Mouse (Mus musculus) kidney, embryonic 15.5 days (tissue): ENCODE results near the gene Txk. TPM values are rescaled to one million over a fixed set of nuclear protein-coding genes. Genes with fewer than 3 reads are reported as not detected.

Experiments used
- ATAC-seq: fragments of 200-750 bp; cut with Nextera tagmentation; replicated peaks from 2 replicates; pipeline ENCODE4 v1.8.0; 2017; ENCODE audit warnings: moderate TSS enrichment; ENCODE audit not compliant: low FRiP score
- H3K27ac ChIP-seq: fragments of 300-500 bp; sonication (generic); 2 replicates; pipeline ENCODE4 v1.5.1; 2015; ENCODE audit warnings: mild to moderate bottlenecking, inconsistent platforms
- H3K27me3 ChIP-seq: fragments of 300-500 bp; sonication (generic); 2 replicates; pipeline ENCODE4 v1.6.1; 2015; ENCODE audit warnings: inconsistent platforms
- H3K36me3 ChIP-seq: fragments of 300-500 bp; sonication (generic); 2 replicates; pipeline ENCODE4 v1.6.1; 2015; ENCODE audit warnings: inconsistent platforms
- H3K4me1 ChIP-seq: fragments of 300-500 bp; sonication (generic); 2 replicates; pipeline ENCODE4 v1.6.1; 2015; ENCODE audit warnings: inconsistent platforms
- H3K4me2 ChIP-seq: fragments of 300-500 bp; sonication (generic); 2 replicates; pipeline ENCODE4 v1.6.1; 2015; ENCODE audit warnings: moderate library complexity, mild to moderate bottlenecking, inconsistent platforms
- H3K4me3 ChIP-seq: fragments of 300-500 bp; sonication (generic); replicated peaks from 2 replicates; pipeline ENCODE4 v1.5.1; 2015; ENCODE audit warnings: mild to moderate bottlenecking, inconsistent platforms
- H3K9ac ChIP-seq: fragments of 300-500 bp; sonication (generic); 2 replicates; pipeline ENCODE4 v1.6.1; 2015; ENCODE audit warnings: mild to moderate bottlenecking, inconsistent platforms
- H3K9me3 ChIP-seq: fragments of 300-500 bp; sonication (generic); replicated peaks from 2 replicates; pipeline ENCODE4 v1.6.1; 2016; ENCODE audit warnings: inconsistent platforms
- WGBS: fragments of 180-500 bp; shearing (Covaris S2); methylation state at CpG from one replicate; pipeline ENCODE4 v1.1.7; 2015; ENCODE audit warnings: mixed read lengths; 5-methylcytosine and 5-hydroxymethylcytosine counted together
- polyA plus RNA-seq: library from polyadenylated mRNA; unstranded; fragments of >200 nt; fragmentation: Nextera tagmentation; extraction: Ambion mirVana; gene quantifications from 2 replicates; pipeline ENCODE4 v1.2.1, GENCODE M21; 2015

The Txk gene
- polyA plus RNA-seq, 1 experiment from 2014 or later: 0.10 TPM

- Histone ChIP-seq H3K4me2 (no peak overlapping the region), H3K4me3 (no peak overlapping the region), H3K9me3 (no peaks in the 10 kb centered on the region), H3K36me3 (no peaks in the 10 kb centered on the region), H3K9ac (no peak overlapping the region), H3K4me1 (peaks cover 9% of the 10 kb centered on the region; the same call in 1 of the 2 replicates), H3K27ac (no peak overlapping the region), H3K27me3 (no peaks in the 10 kb centered on the region)
- no peak for ATAC-seq
- WGBS: 54% methylated on average over 6 of the region's 6 CpGs
Observed at GRCm38 (mm10) chr5:72769841-72770240, 17.3 kb upstream of the Txk start.

- WGBS: 88% methylated on average over 5 of the region's 5 CpGs
- Histone ChIP-seq H3K27me3 (no peaks in the 10 kb centered on the region), H3K27ac (no peak overlapping the region), H3K36me3 (peaks cover 9% of the 10 kb centered on the region; the same call in 1 of the 2 replicates), H3K9me3 (no peaks in the 10 kb centered on the region), H3K9ac (no peak overlapping the region), H3K4me3 (no peak overlapping the region), H3K4me2 (no peak overlapping the region), H3K4me1 (no peaks in the 10 kb centered on the region)
- ATAC-seq: no peak
Observed at GRCm38 (mm10) chr5:72763546-72763945, 11.0 kb upstream of the Txk start.

- no peak for ATAC-seq
- Histone ChIP-seq H3K4me2 (no peak overlapping the region), H3K36me3 (peaks cover 9% of the 10 kb centered on the region; the same call in 1 of the 2 replicates), H3K9ac (no peak overlapping the region), H3K4me1 (no peaks in the 10 kb centered on the region), H3K4me3 (no peak overlapping the region), H3K27me3 (no peaks in the 10 kb centered on the region), H3K9me3 (no peaks in the 10 kb centered on the region), H3K27ac (0 out of 2 replicates have a peak overlapping the region, but pooled peaks have one; percentile 18)
- WGBS: 60% methylated on average over 3 of the region's 3 CpGs
Observed at GRCm38 (mm10) chr5:72763025-72763424, 10.4 kb upstream of the Txk start.

- H3K4me1 ChIP-seq: no peaks in the 10 kb centered on the region
- H3K4me3 ChIP-seq: no peak overlapping the region
- H3K36me3 ChIP-seq: peaks cover 9% of the 10 kb centered on the region; the same call in 1 of the 2 replicates
- no peaks in the 10 kb centered on the region for H3K27me3 ChIP-seq
- no peak for ATAC-seq
- H3K27ac ChIP-seq: no peak overlapping the region
- no peaks in the 10 kb centered on the region for H3K9me3 ChIP-seq
- no peak overlapping the region for H3K9ac ChIP-seq
- 90% methylated on average over 5 of the region's 5 CpGs for WGBS
- H3K4me2 ChIP-seq: no peak overlapping the region
Observed at GRCm38 (mm10) chr5:72761758-72762157, 9.2 kb upstream of the Txk start.

GRCm38 (mm10) chr5:72761237-72761636 is 8.7 kb upstream of the Txk start:
- WGBS: 54% methylated on average over 5 of the region's 5 CpGs
- H3K9ac ChIP-seq: no peak overlapping the region
- no peak overlapping the region for H3K27ac ChIP-seq
- H3K4me2 ChIP-seq: no peak overlapping the region
- no peak for ATAC-seq
- H3K27me3 ChIP-seq: no peaks in the 10 kb centered on the region
- no peak overlapping the region for H3K4me3 ChIP-seq
- H3K9me3 ChIP-seq: no peaks in the 10 kb centered on the region
- peaks cover 9% of the 10 kb centered on the region; the same call in 1 of the 2 replicates for H3K36me3 ChIP-seq
- no peaks in the 10 kb centered on the region for H3K4me1 ChIP-seq

- Histone ChIP-seq H3K27me3 (no peaks in the 10 kb centered on the region), H3K4me3 (no peak overlapping the region), H3K4me1 (no peaks in the 10 kb centered on the region), H3K27ac (no peak overlapping the region), H3K36me3 (peaks cover 12% of the 10 kb centered on the region; the same call in 1 of the 2 replicates), H3K9me3 (no peaks in the 10 kb centered on the region), H3K9ac (no peak overlapping the region), H3K4me2 (no peak overlapping the region)
- ATAC-seq: 0 out of 2 replicates have a peak, but pooled peaks have one; percentile 33
- WGBS: 74% methylated on average over 13 of the region's 13 CpGs
Observed at GRCm38 (mm10) chr5:72758925-72759924, 6.6 kb upstream of the Txk start.

- Histone ChIP-seq H3K4me3 (no peak overlapping the region), H3K4me2 (no peak overlapping the region), H3K27ac (no peak overlapping the region), H3K36me3 (peaks cover 3% of the 10 kb centered on the region; the same call in 1 of the 2 replicates), H3K9ac (no peak overlapping the region), H3K27me3 (no peaks in the 10 kb centered on the region), H3K9me3 (no peaks in the 10 kb centered on the region), H3K4me1 (no peaks in the 10 kb centered on the region)
- 76% methylated on average over 18 of the region's 18 CpGs for WGBS
- ATAC-seq: no peak
Observed at GRCm38 (mm10) chr5:72757155-72757773, 4.7 kb upstream of the Txk start.

GRCm38 (mm10) chr5:72755941-72756340 is 3.4 kb upstream of the Txk start:
- 87% methylated on average over 8 of the region's 8 CpGs for WGBS
- Histone ChIP-seq H3K9ac (no peak overlapping the region), H3K4me2 (no peak overlapping the region), H3K27ac (no peak overlapping the region), H3K27me3 (no peaks in the 10 kb centered on the region), H3K4me3 (no peak overlapping the region), H3K4me1 (no peaks in the 10 kb centered on the region), H3K36me3 (0 out of 2 replicates have a peak, but pooled peaks cover 3% of the 10 kb centered on the region), H3K9me3 (no peaks in the 10 kb centered on the region)
- ATAC-seq: no peak

GRCm38 (mm10) chr5:72755035-72755434 is 2.5 kb upstream of the Txk start:
- no peak for ATAC-seq
- Histone ChIP-seq H3K9ac (no peak overlapping the region), H3K27ac (no peak overlapping the region), H3K36me3 (0 out of 2 replicates have a peak, but pooled peaks cover 3% of the 10 kb centered on the region), H3K4me2 (no peak overlapping the region), H3K27me3 (no peaks in the 10 kb centered on the region), H3K9me3 (no peaks in the 10 kb centered on the region), H3K4me1 (no peaks in the 10 kb centered on the region), H3K4me3 (no peak overlapping the region)
- 82% methylated on average over 2 of the region's 2 CpGs for WGBS

GRCm38 (mm10) chr5:72751056-72751758 is 1.4 kb downstream of the Txk start:
- H3K4me1 ChIP-seq: no peaks in the 10 kb centered on the region
- H3K9me3 ChIP-seq: no peaks in the 10 kb centered on the region
- 0 out of 2 replicates have a peak, but pooled peaks cover 3% of the 10 kb centered on the region for H3K36me3 ChIP-seq
- WGBS: 87% methylated on average over 7 of the region's 7 CpGs
- H3K27ac ChIP-seq: no peak overlapping the region
- no peak overlapping the region for H3K9ac ChIP-seq
- ATAC-seq: no peak
- no peak overlapping the region for H3K4me3 ChIP-seq
- no peak overlapping the region for H3K4me2 ChIP-seq
- H3K27me3 ChIP-seq: no peaks in the 10 kb centered on the region

GRCm38 (mm10) chr5:72750226-72750625 is 2.4 kb downstream of the Txk start:
- H3K4me1 ChIP-seq: no peaks in the 10 kb centered on the region
- H3K27me3 ChIP-seq: no peaks in the 10 kb centered on the region
- H3K4me2 ChIP-seq: no peak overlapping the region
- H3K9ac ChIP-seq: no peak overlapping the region
- no peak for ATAC-seq
- no peaks in the 10 kb centered on the region for H3K9me3 ChIP-seq
- H3K4me3 ChIP-seq: no peak overlapping the region
- no peak overlapping the region for H3K27ac ChIP-seq
- WGBS: 84% methylated on average over 5 of the region's 5 CpGs
- no peaks in the 10 kb centered on the region for H3K36me3 ChIP-seq
